Mouse (Mus musculus) heart, postnatal 14 days (tissue): ENCODE data around the gene Gjb1. TPM values are rescaled to one million over a fixed set of nuclear protein-coding genes. Genes with fewer than 3 reads are reported as not detected.
"Not testable (repeated sequence)": the region's sequence is repeated elsewhere in the genome, so short reads cannot be mapped to it uniquely, and the experiment has no call there.

ENCODE experiments used
- DNase-seq, 2 experiments: peaks; one replicate each; pipeline ENCODE4 v3.0.0; 2021 to 2022
- intact Hi-C: fragments of 180-260 bp; cut with DNase I; formaldehyde crosslinking; loops from one replicate; pipeline ENCODE4 v1.15.1; 2025
- long read RNA-seq, 2 experiments: library from polyadenylated mRNA; stranded (forward); transcript quantifications; one replicate each; pipeline ENCODE4 v2.0.0; 2021
- total RNA-seq, 2 experiments: library from RNA; stranded (reverse); gene quantifications; 2 replicates each; pipeline ENCODE4 v1.2.3; 2021

Gene Gjb1
- total RNA-seq, result not detected
- long read RNA-seq, experiment 1, result 0 reads
- long read RNA-seq, experiment 2, result 0 reads

DNA sequence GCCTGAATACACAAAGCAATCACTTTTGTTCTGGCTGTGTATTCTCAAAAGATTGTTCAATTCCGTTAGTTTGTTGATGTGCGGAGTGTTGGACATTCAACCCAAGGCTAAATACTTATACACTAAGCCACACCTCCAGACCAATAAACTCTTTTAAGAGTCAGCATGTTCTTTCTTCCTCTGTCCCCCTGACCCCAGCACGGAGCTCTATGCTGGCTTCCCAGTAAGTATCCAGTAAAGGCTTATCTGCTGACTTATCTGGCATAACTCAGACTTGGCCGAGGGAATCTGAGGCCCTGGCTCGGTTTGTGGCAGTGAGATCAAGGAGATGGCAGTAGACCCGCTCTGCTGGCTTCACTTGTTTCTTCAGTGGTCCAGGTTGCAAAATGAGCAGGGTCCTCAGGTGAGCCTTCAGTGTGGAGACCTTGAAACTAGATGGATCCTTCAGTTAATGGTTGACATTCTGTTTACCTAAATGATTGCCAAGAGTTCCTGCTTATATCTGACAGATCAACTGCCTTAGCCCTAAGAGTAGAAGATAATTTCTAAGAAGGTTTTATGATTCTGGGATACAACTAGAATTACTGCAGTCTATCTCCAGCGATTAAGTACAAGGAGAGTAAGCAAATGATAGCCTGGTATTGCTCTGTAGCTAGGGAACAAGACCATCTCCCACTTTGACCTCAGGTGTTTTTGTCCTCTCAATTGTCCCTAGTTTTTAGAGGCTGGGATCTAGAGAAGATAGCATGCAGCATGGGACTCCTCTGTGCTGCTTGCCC, at the start of gene Gjb1:
Gene Gjb1, plus strand, starts transcription at position 189 of the 779 bp plus-strand sequence.
- intact Hi-C loops, result no loop called here
- DNase-seq, result no peak

DNA sequence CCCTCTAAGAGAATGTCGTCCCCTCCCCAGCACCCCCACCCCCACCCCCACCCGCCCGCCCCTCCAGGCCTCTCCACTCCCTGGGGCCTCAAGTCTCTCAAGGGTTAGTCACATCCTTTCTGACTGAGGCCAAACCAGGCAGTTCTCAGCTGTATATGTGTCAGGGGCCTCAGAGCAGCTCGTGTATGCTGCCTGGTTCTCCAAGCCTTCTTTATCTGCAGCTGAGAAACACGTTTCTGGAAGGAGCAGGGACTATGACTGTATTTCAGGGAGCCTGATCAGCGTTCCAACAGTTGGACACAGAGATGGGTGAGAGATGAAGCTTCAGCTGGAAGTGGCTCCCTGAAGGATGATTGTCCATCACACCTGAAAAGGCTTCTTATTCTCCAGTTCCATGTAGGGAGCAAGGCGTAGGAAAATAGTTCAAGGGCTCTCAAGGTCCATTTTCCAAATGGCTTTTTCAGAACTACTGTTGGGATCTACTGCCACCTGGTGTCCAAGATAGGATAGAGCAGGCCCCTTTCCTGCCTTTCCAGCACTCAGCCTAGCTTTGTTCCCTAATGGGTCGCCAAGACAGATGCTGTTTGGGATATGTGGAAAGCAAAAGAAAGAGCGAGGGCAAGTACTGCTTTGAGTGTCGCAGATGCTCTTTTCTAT, 46.7 kb upstream of the Gjb1 start:
- peak; percentile 53 to 70 for DNase-seq
- intact Hi-C loops, result loop anchor here (1.0 to 5.0 kb wide), 2 partner anchors 88 to 197 kb away; no protein-coding TSS in a partner anchor

DNA sequence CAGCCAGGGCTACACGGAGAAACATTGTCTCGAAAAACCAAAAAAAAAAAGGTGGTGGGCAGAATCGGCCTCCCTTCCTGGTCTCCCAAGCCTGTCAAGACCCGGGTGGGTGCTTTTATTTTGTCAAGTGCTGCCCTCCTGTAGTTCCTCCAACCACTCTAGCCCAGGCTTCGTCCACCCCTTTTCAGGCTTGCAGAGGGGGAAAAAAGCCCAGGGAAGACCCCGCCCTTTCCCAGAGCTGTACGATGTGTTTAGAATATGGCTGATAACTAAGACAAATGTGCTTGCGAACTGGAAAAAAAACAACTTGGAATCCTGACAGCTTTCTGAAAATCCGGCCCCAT, 44.2 kb upstream of the Gjb1 start:
- no peak for DNase-seq
- intact Hi-C loops, result loop anchor here (5.0 kb wide), 1 partner anchor 85 kb away; no protein-coding TSS in a partner anchor

DNA sequence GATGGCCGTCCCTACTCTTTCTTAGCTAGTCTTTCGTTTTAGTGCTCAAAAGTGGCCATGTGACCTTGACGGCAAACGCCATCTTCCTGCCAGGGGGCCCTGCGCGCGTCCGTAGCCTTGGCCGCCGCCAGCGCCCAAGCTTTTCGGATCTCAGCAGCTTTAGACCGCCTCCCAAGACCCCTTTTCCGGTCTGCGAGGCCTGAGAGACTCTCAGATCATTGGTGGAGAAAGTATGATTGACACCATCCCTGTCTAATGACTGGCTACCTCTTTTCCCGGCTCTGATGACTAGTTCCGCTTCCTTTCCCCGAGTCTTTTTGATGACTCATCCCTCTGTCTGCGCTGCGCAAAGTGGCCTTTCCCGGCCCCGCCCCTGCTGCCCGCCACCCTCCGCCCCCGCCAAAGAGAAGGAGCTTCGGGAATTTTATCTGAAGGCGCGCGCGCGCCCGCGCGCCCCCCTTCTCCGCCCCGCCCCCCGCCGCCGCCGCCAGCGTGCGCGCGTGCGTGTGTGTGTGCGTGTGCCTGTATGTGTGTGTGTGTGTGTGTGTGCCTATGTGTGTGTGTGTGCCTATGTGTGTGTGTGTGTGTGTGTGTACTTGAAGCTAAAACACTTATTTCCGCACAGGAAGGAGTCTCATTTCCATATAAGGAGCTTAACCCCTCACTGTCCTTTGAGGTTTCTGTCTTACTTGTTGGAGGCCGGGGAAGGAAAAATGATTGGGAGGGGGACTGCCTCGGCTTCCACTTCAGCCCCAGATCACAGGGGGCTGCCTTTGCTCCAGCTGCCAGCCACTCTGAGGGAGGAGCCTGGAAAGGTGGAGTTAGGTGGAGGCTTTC, 43.6 kb upstream of the Gjb1 start:
- intact Hi-C loops, result loop anchor here (5.0 kb wide), 1 partner anchor 85 kb away; no protein-coding TSS in a partner anchor

DNA sequence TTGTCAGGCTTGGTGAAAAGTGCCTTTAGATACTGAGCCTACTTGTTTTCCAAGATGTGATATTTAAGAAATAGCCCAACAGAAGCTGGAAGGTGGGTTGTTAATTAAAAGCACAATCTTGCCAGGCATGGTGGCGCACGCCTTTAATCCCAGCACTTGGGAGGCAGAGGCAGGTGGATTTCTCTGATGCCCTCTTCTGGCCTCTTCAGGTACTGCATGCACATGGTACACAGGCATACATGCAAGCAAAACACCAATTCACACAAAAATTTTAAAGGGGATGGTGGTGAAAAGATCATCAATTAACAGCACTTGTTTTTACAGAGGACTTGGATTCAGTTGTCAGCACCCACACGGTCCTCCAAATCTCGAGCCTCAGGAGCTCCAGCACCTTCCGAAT, 41.6 kb upstream of the Gjb1 start:
- intact Hi-C loops, result loop anchor here (5.0 kb wide), 1 partner anchor 83 kb away; no protein-coding TSS in a partner anchor
- DNase-seq, result peak in 1 of 2 experiments; percentile 3

More for the DNA sequence above, 43.6 kb upstream of the Gjb1 start:
- DNase-seq, result peak; percentile 81 to 82

DNA sequence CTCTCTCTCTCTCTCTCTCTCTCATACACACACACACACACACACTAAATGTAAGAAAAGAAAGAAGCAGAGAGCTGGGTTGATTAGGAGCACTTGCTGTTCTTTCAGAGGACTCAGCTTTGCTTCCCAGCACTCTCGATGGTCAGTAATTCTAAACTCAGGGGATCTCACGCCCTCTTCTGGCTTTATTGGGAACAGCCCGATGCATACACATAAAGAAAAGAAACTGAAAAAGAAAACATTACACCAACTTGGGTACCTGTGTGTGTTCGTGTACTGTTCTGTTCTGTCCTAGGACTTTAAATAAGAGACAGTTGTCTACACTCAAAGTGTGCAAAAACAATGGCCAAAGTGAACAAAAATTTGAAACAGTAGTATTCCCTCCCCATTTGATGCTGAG, 37.5 kb upstream of the Gjb1 start:
- no peak for DNase-seq
- intact Hi-C loops, result no loop called here

DNA sequence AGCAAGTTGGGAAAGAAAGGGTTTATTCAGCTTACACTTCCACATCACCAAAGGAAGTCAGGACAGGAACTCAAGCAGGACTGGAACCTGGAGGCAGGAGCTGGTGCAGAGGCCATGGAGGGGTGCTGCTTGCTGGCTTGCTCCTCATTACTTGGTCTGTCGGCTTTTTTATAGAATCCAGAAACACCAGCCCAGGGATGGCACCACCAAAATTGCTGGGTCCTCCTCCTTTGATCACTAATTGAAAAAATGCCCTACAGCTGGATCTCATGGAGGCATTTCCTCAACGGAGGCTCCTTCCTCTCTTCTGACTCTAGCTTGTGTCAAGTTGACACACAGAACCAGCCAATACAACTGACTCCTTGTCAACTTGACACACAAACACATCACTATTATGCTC, 33.3 kb upstream of the Gjb1 start:
- intact Hi-C loops, DNase-seq: not testable (repeated sequence)

DNA sequence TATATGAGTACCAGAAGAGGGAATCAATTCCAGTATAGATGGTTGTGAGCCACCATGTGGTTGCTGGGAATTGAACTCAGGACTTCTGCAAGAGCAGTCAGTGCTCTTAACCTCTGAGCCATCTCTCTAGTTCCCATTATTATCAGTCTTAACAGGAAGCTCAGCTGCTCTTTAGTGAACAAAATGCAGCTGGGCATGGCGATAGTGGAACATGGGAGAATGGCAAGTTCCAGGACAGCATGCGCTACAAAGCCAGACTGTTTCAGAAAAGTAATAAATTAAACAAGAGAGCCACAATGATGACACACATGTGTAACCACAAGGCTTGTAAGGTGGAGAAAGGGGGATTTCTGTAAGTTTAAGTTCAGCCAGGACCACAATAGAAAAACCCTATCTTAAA, 30.7 kb upstream of the Gjb1 start:
- intact Hi-C loops, result no loop called here
- DNase-seq, result no peak

DNA sequence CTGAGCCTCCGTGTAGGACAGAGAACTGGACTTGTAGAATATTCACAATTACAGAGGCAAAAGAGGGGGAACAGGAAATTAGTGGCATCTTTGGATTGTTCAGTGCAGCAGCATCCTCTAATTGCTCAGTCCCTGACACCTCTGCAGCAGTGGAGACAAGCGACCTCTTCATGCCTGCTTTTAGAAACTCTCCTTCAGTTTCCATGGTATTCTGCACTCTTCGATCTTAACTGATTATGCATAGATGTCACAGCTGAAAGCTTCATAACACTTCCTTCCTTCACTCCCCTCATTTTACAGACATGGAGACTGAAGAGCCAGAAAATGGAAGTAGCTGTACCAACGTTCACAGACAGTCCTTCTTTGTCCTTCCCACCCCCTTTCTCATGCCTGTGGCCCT, 29.7 kb upstream of the Gjb1 start:
- intact Hi-C loops, result no loop called here
- no peak for DNase-seq

DNA sequence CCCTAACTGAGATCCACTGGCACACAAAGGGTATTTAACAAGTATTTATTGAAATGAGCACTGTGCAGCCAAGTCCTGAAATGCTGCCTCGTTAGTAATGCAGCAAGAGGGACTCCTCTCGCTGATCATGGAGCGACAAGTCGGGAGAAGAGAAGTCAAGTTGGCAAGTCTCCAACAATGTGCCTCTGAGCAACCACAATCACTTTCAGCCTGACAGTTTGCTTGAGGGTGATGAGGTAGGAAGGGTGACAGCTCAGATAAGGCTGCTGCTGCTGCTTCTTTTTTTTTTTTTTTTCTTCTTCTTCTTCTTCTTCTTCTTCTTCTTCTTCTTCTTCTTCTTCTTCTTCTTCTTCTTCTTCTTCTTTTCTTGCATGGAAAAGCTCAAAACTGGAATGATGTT, 25.0 kb upstream of the Gjb1 start:
- no peak for DNase-seq
- intact Hi-C loops, result no loop called here

DNA sequence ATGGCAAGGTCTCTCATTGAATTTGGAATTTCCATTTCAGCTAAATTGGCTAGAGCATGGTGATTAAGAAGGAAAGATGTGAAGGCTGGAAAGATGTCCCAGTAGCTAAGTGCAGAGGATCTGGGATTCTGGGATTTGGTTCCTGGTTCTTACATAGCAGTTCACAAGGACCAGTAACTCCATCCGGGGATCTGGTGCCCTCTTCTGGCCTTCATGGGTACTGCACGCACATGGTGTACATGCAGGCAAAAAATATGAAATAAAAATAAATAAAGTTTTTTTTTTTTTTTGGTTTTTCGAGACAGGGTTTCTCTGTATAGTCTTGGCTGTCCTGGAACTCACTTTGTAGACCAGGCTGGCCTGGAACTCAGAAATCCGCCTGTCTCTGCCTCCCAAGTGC, 17.3 kb upstream of the Gjb1 start:
- intact Hi-C loops, DNase-seq: not testable (repeated sequence)

DNA sequence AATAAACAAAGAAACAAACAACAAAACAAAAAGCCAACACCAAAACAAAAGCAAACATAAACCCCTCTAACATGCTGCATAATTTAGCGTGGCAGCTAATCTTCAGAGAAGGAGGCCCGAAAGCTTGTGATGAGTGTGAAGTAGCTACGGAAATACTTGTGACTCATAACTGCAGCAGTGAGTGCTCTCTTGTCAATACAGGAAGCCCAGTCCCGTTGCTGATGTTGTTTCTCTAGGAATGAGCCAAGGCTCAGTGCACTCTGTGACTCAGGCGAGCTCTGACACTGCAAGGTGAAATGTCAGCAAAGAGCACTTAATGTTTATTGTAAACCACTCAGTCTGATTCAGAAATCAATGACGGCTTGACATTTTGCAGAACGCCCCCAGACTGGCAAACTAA, 7.2 kb upstream of the Gjb1 start:
- intact Hi-C loops, result no loop called here

DNA sequence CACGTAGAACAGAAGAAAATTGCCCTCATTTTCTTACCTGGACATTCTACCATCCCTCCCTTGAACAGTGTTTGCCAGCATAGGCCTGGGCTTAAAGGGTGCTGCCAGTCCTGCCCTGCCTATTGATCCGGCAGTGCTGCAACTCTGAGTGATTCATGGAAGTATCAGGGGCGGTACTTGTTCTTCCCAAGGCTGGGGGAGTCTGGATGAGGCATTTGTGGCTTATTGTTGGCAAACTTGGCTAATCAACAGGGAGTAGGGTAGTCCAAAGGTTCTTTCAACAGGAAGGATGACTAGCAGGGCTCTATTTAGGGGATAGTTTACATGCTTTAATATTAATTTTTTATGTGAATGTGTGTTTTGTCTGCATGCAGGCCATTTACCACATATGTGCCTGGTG, 5.6 kb upstream of the Gjb1 start:
- intact Hi-C loops, result no loop called here
- DNase-seq, result no peak

More for the DNA sequence above, 7.2 kb upstream of the Gjb1 start:
- DNase-seq, result no peak

DNA sequence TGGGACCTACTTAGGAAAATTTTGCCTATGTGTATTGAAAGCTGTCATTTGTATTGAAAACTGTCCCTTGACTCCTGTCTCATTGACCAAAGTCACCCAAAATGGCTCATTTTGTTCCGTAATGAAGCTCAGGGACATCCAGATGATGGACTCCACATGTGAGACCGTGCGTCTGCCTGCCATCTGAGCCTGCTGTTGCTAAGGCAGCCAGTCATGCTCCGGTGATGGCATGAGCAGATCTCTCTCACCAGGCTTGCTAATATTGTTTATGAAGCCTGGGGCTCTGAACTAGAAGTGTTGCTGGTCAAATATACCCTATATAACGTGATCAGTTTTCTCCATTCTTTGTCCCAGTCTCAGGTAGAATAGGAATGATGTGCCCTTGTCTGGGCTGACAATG, 3.2 kb upstream of the Gjb1 start:
- DNase-seq, result no peak
- intact Hi-C loops, result no loop called here

DNA sequence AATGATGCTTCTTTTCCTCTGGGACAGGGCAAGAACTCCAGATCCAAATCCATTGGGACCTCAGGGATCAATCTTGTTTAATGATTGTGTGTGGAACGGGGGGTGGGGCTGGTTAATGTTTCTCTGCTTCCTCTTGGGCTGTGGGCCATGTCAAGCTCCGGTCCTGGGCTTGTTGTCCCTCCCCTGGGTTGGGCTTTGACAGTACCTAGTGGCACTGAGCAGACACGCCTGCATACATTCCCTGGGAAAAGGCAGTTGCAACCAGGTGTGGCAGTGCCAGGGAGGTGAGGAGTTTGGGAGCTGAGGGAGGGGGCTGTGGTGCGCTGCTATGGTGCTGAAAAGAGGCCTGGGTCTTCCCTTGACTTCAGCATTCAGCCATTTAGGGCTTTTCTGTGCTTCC, 898 bp downstream of the Gjb1 start:
- intact Hi-C loops, result no loop called here
- DNase-seq, result no peak

DNA sequence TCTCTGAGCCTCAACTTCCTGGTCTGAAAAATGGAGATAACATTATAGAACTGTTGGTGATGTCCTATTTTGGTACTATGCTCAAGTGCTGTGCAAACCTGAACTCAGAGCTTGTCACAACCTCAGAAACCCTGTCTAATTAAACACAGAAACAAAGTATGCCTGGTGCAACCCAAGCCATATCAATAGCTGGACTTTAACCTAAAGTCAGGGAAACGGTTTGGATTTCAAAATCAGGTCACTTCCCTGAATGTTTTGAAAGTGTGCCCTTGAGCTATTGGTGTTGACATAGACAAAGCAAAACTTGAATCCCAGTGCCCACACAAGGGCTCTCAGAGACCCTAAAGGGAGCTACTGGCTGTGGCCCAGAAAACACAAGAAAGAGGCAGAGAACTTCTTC, 3.6 kb downstream of the Gjb1 start:
- no peak for DNase-seq
- intact Hi-C loops, result no loop called here

DNA sequence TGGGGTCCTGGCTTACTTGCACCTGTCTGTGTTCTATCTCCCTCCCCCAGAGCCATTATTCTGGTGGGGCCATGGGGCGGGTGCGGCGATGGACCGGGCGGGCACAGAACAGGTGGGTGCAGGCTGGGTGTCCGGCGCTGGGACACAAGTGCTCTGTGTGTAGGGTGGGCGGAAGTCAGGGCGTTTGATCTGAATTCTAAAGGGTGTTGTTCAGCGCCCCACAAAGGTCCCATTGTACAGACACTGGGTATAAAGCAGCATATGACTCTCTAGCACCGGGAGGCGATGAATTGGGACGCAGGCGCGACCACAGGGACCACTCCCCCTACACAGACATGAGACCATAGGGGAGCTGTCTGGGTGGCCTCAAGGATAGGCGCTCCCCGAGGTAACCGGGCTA, 7.3 kb downstream of the Gjb1 start:
- no peak for DNase-seq
- intact Hi-C loops, result no loop called here

DNA sequence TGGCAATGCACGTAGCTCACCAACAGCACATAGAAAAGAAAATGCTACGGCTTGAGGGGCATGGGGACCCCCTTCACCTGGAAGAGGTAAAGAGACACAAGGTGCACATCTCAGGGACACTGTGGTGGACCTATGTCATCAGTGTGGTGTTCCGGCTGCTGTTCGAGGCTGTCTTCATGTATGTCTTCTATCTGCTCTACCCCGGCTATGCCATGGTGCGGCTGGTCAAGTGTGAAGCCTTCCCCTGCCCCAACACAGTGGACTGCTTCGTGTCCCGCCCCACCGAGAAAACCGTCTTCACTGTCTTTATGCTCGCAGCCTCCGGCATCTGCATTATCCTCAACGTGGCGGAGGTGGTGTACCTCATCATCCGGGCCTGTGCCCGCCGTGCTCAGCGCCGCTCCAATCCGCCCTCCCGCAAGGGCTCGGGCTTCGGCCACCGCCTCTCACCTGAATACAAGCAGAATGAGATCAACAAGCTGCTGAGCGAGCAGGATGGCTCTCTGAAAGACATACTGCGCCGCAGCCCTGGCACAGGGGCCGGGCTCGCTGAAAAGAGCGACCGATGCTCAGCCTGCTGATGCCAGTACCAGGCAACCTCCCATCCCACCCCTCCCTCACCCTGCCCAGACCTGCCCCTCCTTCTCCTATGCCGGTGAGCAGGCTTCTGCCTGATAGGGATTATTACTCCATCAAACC, 8.4 kb downstream of the Gjb1 start:
- DNase-seq, result no peak
- intact Hi-C loops, result no loop called here

DNA sequence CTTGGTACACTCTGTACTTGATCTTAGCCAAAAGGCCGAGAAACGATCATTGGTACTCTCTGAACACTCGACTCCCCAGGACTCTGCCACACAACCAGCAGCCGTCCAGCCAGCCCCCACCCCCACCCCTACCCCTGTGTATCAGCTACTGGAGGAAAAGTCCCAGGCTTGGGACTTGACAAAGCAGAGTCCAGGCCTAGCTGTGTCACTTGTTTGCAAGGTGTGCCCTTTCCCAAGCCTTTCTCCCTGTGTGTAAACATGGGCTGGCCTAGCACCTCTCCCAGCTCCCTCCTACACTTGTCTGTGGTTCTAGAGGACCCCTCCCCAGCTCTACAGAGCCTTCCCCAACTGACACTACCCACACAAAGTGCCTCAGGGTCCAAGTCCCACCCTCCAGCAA, 10.0 kb downstream of the Gjb1 start:
- DNase-seq, result no peak
- intact Hi-C loops, result no loop called here

DNA sequence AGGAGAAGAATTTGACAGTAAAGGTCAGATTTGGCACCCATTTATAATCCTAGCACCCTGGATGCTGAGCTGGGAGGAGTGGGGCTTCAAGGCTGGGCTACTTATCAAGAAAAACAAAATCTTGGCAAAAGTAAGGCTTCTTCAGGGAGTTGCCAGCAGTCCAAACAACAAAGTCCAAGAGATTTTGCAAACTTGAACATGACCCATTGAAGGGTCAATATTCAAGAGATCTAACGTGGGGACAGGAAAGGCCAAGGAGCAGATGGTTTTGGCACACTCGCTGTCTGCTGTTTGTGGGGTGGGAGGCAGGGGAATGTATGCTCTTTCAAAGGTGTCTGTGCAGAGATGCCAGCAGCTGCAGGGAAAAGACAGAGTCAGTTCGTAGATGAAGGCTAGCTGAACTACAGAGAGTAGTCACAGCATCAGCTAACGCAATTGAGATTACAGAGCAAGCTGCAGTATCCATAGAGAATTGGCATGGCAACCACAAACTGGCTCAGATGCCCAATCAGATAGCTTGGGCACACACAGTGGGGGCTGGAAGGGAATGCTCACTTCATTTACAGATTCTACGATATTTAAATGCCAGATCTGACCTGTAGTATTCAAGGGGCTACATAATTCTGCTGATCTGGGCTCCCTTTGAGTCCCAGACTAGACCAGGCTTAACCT, 12.8 kb downstream of the Gjb1 start:
- intact Hi-C loops, result no loop called here
- no peak for DNase-seq
